Mouse (Mus musculus): ENCODE results near the gene Nepn.

- TF ChIP-seq POLR2A (IDR thresholded peaks at IDR 0.05; ENCODE audit: low read depth, low read length) (no peak), CTCF (conservative IDR thresholded peaks at IDR 0.05; ENCODE audit: insufficient read depth, insufficient read length, low read depth, low read length) (no peak)
These were observed 37.7 kb downstream of the Nepn start for GRCm38 (mm10) chr10:52426314-52426980.
